Mouse (Mus musculus): ENCODE measurements at regions not wholly inside any gene's neighbourhood (a gene's known extent, or its start where the extent isn't known, plus 50 kb on each side); places are given as distances from the start of the nearest gene placed in this dataset.

GRCm38 (mm10) chr1:185617691-185618090 is 163.0 kb downstream of the Slc30a10 start:
- in situ Hi-C loops (cut with MseI, MboI), result no loop called here

DNA sequence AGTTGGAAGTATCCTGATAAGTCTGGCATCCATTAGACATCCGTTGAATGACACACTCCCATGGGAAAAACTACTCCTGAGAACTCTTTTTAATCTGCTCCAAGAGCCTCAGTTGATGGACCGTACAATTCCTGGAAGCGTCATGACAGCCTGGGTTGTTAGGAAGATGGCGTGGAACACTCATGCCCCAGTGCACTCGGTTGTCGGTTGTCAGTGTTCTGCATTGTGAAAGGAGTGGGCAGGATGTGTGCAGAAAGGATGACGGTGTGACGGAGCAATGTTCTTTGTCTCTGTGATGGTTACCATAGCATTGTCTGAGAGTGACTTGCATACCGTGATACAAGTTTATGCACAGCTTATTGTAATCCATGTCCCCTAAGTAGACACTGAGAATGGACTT is 164.4 kb downstream of the Slc30a10 start:
- in situ Hi-C loops (cut with MseI, MboI), result no loop called here

DNA sequence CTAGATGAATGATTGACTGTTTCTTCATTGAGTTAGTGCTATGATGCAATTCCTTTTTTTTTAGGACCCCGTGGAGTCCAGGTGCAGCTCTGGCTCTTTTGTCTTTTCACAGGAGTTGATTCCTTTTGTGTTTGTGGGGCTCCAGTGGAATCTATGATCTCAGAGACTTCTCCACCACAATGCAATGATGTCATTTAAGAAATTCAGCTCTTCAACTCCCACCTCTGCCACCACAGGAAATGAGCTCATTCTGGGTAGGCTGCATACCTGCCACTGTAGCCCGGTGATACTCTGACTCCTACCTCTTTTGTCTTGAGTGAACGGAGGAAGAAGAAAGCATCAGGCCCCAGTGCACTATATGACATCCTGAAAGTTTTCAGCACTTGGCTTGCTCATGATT is 173.8 kb downstream of the Slc30a10 start:
- in situ Hi-C loops (cut with MseI, MboI), result no loop called here

DNA sequence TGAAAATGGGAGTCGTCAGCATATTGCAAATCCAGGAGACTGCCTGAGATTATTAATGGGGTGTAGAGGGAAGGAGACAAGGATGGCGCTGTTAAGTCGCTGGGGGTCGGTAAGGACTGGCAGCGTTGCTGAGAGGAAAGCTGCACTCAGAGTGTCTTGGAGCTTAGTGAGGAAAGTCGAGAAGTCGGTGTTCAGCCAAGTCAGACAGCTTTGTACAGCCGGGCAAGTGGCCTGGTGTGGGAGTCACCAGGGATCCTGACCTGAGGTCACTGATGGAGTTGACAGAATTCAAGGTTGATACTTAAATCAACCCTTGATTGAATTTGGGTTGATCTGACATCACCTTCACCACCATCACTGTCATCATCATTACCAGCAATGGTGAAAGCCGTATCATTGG is 175.3 kb downstream of the Slc30a10 start:
- in situ Hi-C loops (cut with MseI, MboI), result no loop called here

DNA sequence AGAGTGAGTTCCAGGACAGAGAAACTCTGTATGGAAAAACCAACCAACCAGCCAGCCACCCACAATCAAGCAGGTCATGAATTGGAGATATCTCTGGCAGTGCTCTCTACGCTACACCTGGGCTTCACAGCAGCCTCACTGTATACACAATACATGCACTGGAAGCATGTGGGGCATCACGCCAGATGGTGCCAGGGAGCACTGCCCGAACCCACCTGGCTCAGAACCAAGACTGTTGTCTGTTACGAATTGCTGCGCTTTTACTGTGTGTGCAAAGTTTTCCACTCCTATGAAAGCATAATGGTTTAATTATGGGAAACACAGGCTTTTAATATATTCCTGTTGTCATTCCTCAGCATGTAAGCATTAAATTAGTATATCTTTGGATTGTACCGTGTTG is 184.0 kb downstream of the Slc30a10 start:
- in situ Hi-C loops (cut with MseI, MboI), result no loop called here

- in situ Hi-C loops (cut with MseI, MboI), result no loop called here
These were observed 184.8 kb downstream of the Slc30a10 start for GRCm38 (mm10) chr1:185639486-185639885.

DNA sequence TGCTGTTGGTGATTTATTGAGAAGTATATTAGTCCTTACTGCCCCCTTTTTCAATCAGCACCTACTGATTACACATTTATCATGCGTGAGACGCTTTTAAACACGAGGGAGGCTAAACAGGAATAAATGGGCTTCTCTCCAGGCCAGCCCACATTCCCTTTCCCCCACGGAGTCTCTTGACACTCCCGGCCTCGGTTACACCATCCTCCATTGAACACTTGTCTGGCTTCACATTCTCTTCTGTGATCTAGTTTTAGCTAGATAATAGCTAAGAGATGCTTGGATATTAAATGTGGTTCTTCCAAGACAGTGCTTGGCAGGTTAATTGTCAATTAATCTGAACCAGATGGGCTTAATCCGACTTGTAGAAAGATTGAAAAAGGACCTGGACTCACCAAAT is 189.4 kb downstream of the Slc30a10 start:
- in situ Hi-C loops (cut with MseI, MboI), result no loop called here

- in situ Hi-C loops (cut with MseI, MboI), result no loop called here
These were observed 193.5 kb downstream of the Slc30a10 start for GRCm38 (mm10) chr1:185648128-185648527.

- in situ Hi-C loops (cut with MseI, MboI), result no loop called here
These were observed 194.3 kb downstream of the Slc30a10 start for GRCm38 (mm10) chr1:185648926-185649325.

GRCm38 (mm10) chr1:185650926-185651325 is 196.3 kb downstream of the Slc30a10 start:
- in situ Hi-C loops (cut with MseI, MboI), result no loop called here

- in situ Hi-C loops (cut with MseI, MboI), result no loop called here
These were observed 200.4 kb downstream of the Slc30a10 start for GRCm38 (mm10) chr1:185655021-185655420.

DNA sequence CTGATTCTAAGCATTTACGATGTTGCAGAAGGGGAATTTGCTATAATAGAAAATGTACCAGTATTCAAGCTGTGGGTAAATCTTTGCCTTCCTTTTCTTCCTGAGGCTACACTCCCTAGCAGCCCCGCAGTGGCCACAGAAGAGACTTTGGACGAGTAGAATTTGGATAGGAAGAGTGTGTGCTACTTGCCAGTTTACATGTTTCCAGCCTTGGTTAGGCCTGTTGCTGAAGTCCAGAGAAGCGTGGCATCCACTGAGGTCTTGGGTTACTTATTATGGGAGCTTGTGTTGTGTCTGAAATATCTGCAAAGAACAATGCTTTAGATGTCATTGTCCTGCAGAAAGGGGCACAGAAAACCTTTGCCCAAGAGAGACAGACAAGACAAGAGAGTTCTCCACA is 200.8 kb downstream of the Slc30a10 start:
- in situ Hi-C loops (cut with MseI, MboI), result no loop called here

- in situ Hi-C loops (cut with MseI, MboI), result no loop called here
These were observed 202.6 kb downstream of the Slc30a10 start for GRCm38 (mm10) chr1:185657286-185657685.

DNA sequence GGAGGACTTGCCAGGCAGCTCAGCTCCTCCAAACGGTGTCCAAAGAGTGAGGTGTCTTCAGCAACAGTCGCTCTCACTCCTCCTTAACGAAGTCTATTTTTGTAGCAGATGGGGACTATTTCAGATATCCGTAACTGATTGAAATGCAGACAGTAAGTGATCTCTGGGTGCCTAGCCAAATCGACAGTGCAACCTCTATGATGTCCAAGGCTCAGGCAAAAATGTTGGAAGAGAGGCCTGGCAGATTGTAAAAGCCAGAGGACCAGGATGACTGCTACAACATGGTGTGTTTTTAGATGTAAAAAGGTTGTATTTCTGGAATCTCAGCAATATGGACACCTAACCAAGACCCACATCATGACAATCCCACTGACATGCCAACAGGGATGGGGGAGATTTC is 204.8 kb downstream of the Slc30a10 start:
- in situ Hi-C loops (cut with MseI, MboI), result no loop called here

- in situ Hi-C loops (cut with MseI, MboI), result no loop called here
These were observed 207.7 kb downstream of the Slc30a10 start for GRCm38 (mm10) chr1:185662336-185662735.

DNA sequence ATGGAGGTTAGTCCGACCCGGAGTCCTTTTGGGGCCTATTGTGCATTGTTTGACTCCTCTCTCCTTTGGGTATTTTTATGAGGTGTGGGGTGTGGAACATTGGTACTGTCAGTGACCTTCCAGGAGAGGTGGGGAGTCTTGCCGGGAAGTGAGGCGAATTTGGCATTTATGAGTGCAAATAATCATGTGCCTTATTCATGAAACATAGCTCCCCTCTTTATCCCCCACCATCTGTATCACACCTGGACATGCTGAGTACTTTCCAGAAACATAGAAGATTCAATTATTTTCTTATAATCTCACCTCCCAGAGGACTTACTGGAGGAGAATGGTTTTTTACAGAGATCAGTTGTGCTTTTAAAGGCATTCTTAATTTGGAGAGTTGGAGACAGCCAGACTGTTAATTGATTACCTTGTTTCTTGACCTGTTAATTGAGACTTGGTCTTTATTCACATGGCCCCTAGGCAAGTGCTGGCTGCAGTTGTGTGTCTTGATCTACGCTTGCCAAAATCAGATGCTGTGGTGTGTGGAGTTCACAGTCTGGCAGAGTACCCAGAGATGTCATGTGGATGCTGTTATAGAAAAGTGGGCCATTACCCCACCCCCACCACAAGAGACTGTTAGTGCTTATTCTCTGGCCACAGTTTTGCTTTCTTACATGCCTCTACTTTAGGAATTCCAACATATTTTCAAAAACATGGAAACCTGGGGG is 215.5 kb downstream of the Slc30a10 start:
- in situ Hi-C loops (cut with MseI, MboI), result no loop called here

GRCm38 (mm10) chr1:185672940-185673339 is 218.3 kb downstream of the Slc30a10 start:
- in situ Hi-C loops (cut with MseI, MboI), result no loop called here

GRCm38 (mm10) chr1:185675674-185676420 is 221.2 kb downstream of the Slc30a10 start:
- in situ Hi-C loops (cut with MseI, MboI), result no loop called here

GRCm38 (mm10) chr1:185681610-185682457 is 227.2 kb downstream of the Slc30a10 start:
- in situ Hi-C loops (cut with MseI, MboI), result no loop called here

DNA sequence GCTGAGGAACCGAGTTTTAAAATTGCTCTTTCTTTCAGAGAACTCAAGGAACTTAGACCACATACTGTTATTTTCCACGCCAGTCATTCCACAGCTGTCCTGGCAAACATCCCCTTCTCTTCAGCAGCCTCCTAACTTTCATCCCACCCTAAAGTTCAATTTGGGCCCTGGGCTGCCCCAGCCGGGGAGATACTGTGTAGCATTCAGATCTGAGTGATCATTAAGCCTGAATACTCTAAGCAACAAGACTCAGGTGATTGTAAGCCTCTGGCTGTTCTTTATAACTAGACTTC is 227.8 kb downstream of the Slc30a10 start:
- in situ Hi-C loops (cut with MseI, MboI), result no loop called here

DNA sequence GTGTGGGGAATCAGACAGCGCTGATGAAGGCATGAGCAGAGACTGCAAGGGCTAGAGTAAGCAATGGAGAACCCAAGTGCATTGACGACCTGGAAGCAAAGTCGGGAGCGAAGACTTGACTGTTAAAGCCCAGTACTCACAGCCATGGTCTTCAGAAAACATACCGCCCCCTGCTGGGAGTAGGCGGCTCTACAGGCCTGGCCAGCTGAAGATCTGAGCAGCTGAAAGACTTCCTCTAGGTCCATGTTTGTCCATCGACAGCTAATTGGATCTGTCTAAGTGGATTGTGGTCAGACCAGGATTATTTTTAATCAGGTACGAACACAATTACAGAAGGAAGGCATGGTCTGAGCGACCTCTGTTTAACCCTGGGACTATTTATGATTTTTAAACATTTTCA is 230.0 kb downstream of the Slc30a10 start:
- in situ Hi-C loops (cut with MseI, MboI), result no loop called here

DNA sequence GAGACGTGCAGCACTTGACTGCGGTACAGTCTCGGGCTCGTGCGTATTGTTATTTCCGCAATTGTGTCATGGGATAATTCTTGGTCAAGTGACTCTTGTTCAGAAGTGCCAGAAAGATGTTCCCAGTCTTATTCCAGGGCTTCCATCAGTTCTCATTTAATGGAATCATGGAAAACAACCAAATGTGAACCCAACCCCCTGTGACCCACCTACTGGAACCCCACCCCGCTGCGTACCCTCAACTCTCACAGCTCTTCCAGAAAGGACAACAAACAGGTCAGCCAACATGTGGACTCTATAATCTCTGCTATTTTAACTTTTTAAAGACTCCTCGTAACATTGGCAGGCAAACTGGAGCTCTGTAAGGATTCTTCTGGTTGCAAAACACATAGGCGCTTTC is 233.9 kb downstream of the Slc30a10 start:
- in situ Hi-C loops (cut with MseI, MboI), result no loop called here

DNA sequence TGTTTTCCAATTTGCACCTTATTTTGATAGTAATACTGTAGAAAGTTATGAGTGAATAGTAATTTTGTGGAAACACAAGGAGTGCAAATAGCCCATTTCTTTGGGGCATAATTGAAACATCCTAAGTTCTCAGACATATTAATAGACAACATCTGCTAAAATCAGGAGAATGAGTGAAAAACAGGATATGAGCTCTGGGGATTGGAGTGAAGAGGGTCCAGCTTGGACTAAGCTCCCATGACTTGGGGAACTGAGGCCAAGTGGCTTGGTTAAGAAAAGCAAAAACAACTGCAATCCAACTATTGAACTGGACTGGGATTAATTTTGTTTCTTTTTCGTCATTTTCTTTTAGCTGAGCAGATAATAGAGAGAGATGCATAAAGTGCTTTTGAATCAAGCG is 240.7 kb downstream of the Slc30a10 start:
- in situ Hi-C loops (cut with MseI, MboI), result no loop called here
